Mouse (Mus musculus) liver, adult 2 months (tissue): ENCODE measurements around the gene Capza1.

Experiments
- CTCF ChIP-seq: fragments of 200-500 bp; IDR thresholded peaks from 2 replicates; pipeline ENCODE4 v1.5.1; 2011; ENCODE audit warnings: low read depth, low read length, control low read depth
- POLR2A ChIP-seq: fragments of 200-500 bp; IDR thresholded peaks from 2 replicates; pipeline ENCODE4 v1.6.1; 2011; ENCODE audit warnings: low read length, control low read depth; ENCODE audit not compliant: insufficient read depth; ENCODE audit errors: extremely low read depth

GRCm38 (mm10) chr3:104782061-104782681 lies 82.1 kb downstream of the Capza1 start:
- TF ChIP-seq CTCF, result no peak
- TF ChIP-seq POLR2A, result no peak
